Mouse (Mus musculus) inflammation-experienced regulatory T-cells, adult 6 months (primary cell): ENCODE results near the gene Fer1l4. TPM values are rescaled to one million over a fixed set of nuclear protein-coding genes. Genes with fewer than 3 reads are reported as not detected.

ENCODE experiments used
- ATAC-seq: one replicate; pipeline ENCODE4 v1.8.0; 2017
- polyA plus RNA-seq, 3 experiments: library from polyadenylated mRNA; unstranded; fragments of 100-300 nt; shearing (Covaris generic); gene quantifications; one replicate each; pipeline ENCODE4 v1.2.1; 2017

Fer1l4 gene
- not detected for polyA plus RNA-seq

- ATAC-seq: no peak
These were observed at the start of gene Fer1l4 for GRCm38 (mm10) chr2:156052816-156053215. Fer1l4 (minus strand) TSS chr2:156052947.

- ATAC-seq: no peak
These were observed 39.2 kb upstream of the Fer1l4 start for GRCm38 (mm10) chr2:156091926-156092325.

- ATAC-seq: no peak
These were observed 37.1 kb upstream of the Fer1l4 start for GRCm38 (mm10) chr2:156089799-156090198.

- no peak for ATAC-seq
These were observed 34.8 kb upstream of the Fer1l4 start for GRCm38 (mm10) chr2:156087391-156088110.

- ATAC-seq: no peak
These were observed 31.8 kb upstream of the Fer1l4 start for GRCm38 (mm10) chr2:156084541-156084940.

GRCm38 (mm10) chr2:156080391-156080790, 27.6 kb upstream of the Fer1l4 start:
- no peak for ATAC-seq

GRCm38 (mm10) chr2:156079674-156080073, 26.9 kb upstream of the Fer1l4 start:
- no peak for ATAC-seq

GRCm38 (mm10) chr2:156079183-156079560, 26.4 kb upstream of the Fer1l4 start:
- ATAC-seq: no peak

- ATAC-seq: no peak
These were observed 25.9 kb upstream of the Fer1l4 start for GRCm38 (mm10) chr2:156078421-156079182.

GRCm38 (mm10) chr2:156077461-156077860, 24.7 kb upstream of the Fer1l4 start:
- no peak for ATAC-seq

- ATAC-seq: no peak
These were observed 21.0 kb upstream of the Fer1l4 start for GRCm38 (mm10) chr2:156073725-156074124.

- ATAC-seq: no peak
These were observed 18.5 kb upstream of the Fer1l4 start for GRCm38 (mm10) chr2:156071236-156071635.

GRCm38 (mm10) chr2:156067916-156068315, 15.2 kb upstream of the Fer1l4 start:
- ATAC-seq: no peak

GRCm38 (mm10) chr2:156066126-156066525, 13.4 kb upstream of the Fer1l4 start:
- ATAC-seq: no peak

GRCm38 (mm10) chr2:156065099-156066041, 12.6 kb upstream of the Fer1l4 start, which contains the start of gene Spag4:
Spag4 (plus strand) TSS chr2:156065175.
- ATAC-seq: peak; percentile 82

GRCm38 (mm10) chr2:156047929-156048328, 4.8 kb downstream of the Fer1l4 start:
- no peak for ATAC-seq

GRCm38 (mm10) chr2:156042903-156043302, 9.8 kb downstream of the Fer1l4 start:
- no peak for ATAC-seq

- no peak for ATAC-seq
These were observed 13.4 kb downstream of the Fer1l4 start for GRCm38 (mm10) chr2:156039390-156039789.

GRCm38 (mm10) chr2:156025482-156025881, 27.3 kb downstream of the Fer1l4 start:
- ATAC-seq: no peak

GRCm38 (mm10) chr2:156021765-156022164, 31.0 kb downstream of the Fer1l4 start:
- no peak for ATAC-seq

GRCm38 (mm10) chr2:156021219-156021618, 31.5 kb downstream of the Fer1l4 start:
- ATAC-seq: no peak

GRCm38 (mm10) chr2:156018106-156018505, 34.6 kb downstream of the Fer1l4 start:
- no peak for ATAC-seq
